Mouse (Mus musculus): Measurements from ENCODE around the gene Snx21. TPM values are rescaled to one million over a fixed set of nuclear protein-coding genes. Genes with fewer than 3 reads are reported as not detected.

The Snx21 gene
- polyA plus RNA-seq, 1 experiment from 2014 or later = 13.9 TPM

- DNase-seq (ENCODE audit: low spot score) (no peak), ATAC-seq (ENCODE audit: low FRiP score, low TSS enrichment) (no peak)
- no peaks in the 10 kb centered on the region for H3K36me3 ChIP-seq (ENCODE audit: control insufficient read depth, insufficient read depth, low read length)
- TF ChIP-seq EP300 (optimal IDR thresholded peaks at IDR 0.05) = no peak
- no peak for TF ChIP-seq CTCF (IDR thresholded peaks at IDR 0.05; ENCODE audit: low read depth)
- no peaks in the 10 kb centered on the region for H3K9me3 ChIP-seq (ENCODE audit: control insufficient read depth, low read length)
- H3K9ac ChIP-seq (ENCODE audit: low read length) = no peak overlapping the region
- no peak overlapping the region for H3K4me3 ChIP-seq (ENCODE audit: low read depth, low read length)
- no peaks in the 10 kb centered on the region for H3K27me3 ChIP-seq (ENCODE audit: control insufficient read depth, insufficient read depth, low read length)
- H3K27ac ChIP-seq (replicated peaks) = no peak overlapping the region
- WGBS = 75% methylated on average over 7 of the region's 7 CpGs
- H3K4me1 ChIP-seq (replicated peaks; ENCODE audit: control insufficient read depth, insufficient read depth) = no peaks in the 10 kb centered on the region
- no peak overlapping the region for H3K4me2 ChIP-seq (replicated peaks; ENCODE audit: low read depth)
Observed at GRCm38 (mm10) chr2:164778809-164779208, 6.8 kb upstream of the Snx21 start.

GRCm38 (mm10) chr2:164779481-164780086 is 6.0 kb upstream of the Snx21 start, which contains the start of gene Tnnc2:
TSS of gene Tnnc2 (minus strand) at chr2:164779967.
- H3K4me2 ChIP-seq (replicated peaks; ENCODE audit: low read depth) = no peak within 1 kb of the TSS
- no peaks in the 10 kb centered on the region for H3K27me3 ChIP-seq (ENCODE audit: control insufficient read depth, insufficient read depth, low read length)
- H3K36me3 ChIP-seq (ENCODE audit: control insufficient read depth, insufficient read depth, low read length) = no peaks in the 10 kb centered on the region
- no peaks in the 10 kb centered on the region for H3K9me3 ChIP-seq (ENCODE audit: control insufficient read depth, low read length)
- no peak within 1 kb of the TSS for H3K4me3 ChIP-seq (ENCODE audit: low read depth, low read length)
- no peak for DNase-seq (ENCODE audit: low spot score)
- no peak within 1 kb of the TSS for H3K27ac ChIP-seq (replicated peaks)
- 63% methylated on average over 8 of the region's 8 CpGs for WGBS
- H3K4me1 ChIP-seq (replicated peaks; ENCODE audit: control insufficient read depth, insufficient read depth) = no peaks in the 10 kb centered on the region
- H3K9ac ChIP-seq (ENCODE audit: low read length) = no peak within 1 kb of the TSS
- no peak for ATAC-seq (ENCODE audit: low FRiP score, low TSS enrichment)
- TF ChIP-seq CTCF (IDR thresholded peaks at IDR 0.05; ENCODE audit: low read depth) = no peak
- no peak for TF ChIP-seq EP300 (optimal IDR thresholded peaks at IDR 0.05)

- Histone ChIP-seq H3K4me3 (ENCODE audit: low read depth, low read length) (no peak overlapping the region), H3K27me3 (ENCODE audit: control insufficient read depth, insufficient read depth, low read length) (no peaks in the 10 kb centered on the region), H3K36me3 (ENCODE audit: control insufficient read depth, insufficient read depth, low read length) (no peaks in the 10 kb centered on the region), H3K9ac (ENCODE audit: low read length) (no peak overlapping the region), H3K4me1 (replicated peaks; ENCODE audit: control insufficient read depth, insufficient read depth) (0 out of 2 replicates have a peak, but pooled peaks cover 3% of the 10 kb centered on the region), H3K4me2 (replicated peaks; ENCODE audit: low read depth) (no peak overlapping the region), H3K9me3 (ENCODE audit: control insufficient read depth, low read length) (no peaks in the 10 kb centered on the region), H3K27ac (replicated peaks) (no peak overlapping the region)
- DNase-seq (ENCODE audit: low spot score) (no peak), ATAC-seq (ENCODE audit: low FRiP score, low TSS enrichment) (no peak)
- WGBS = 68% methylated on average over 4 of the region's 4 CpGs
- TF ChIP-seq CTCF (IDR thresholded peaks at IDR 0.05; ENCODE audit: low read depth) = no peak
- TF ChIP-seq EP300 (optimal IDR thresholded peaks at IDR 0.05) = no peak
Observed at GRCm38 (mm10) chr2:164781876-164782275, 3.7 kb upstream of the Snx21 start.

DNA sequence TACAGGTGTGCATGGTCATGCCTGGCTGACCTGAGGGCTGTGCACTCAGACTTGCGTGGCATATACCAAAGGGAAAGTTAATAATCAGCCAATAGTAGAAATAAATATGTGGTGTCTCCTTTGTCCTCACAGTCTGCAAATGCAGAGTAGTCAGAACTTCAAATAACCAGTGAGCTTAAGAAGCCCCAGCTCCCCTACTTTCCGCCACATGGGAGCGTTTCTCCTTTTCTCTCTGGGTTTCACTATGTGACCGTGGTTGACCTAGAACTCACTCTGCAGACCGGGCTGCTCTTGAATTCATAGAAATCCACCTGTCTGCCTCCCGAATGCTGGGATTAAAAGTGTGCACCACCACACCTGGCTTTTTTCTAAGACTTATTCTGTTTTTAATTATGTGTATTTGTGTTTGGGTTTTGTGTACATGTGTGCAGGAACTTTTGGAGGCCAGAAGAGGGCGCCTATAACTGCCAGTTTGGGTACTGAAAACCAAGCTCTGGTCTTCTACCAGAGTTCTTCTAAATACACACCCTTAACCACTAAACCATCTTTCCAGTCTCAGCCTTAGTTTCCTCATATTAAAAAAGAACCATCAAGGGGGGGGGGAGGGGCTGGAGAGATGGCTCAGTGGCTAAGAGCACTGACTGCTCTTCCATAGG is 1.6 kb upstream of the Snx21 start:
- no peak overlapping the region for H3K27ac ChIP-seq (replicated peaks)
- no peaks in the 10 kb centered on the region for H3K27me3 ChIP-seq (ENCODE audit: control insufficient read depth, insufficient read depth, low read length)
- H3K9ac ChIP-seq (ENCODE audit: low read length) = no peak overlapping the region
- TF ChIP-seq EP300 (optimal IDR thresholded peaks at IDR 0.05) (no peak), CTCF (IDR thresholded peaks at IDR 0.05; ENCODE audit: low read depth) (peak; percentile 55)
- H3K36me3 ChIP-seq (ENCODE audit: control insufficient read depth, insufficient read depth, low read length) = no peaks in the 10 kb centered on the region
- 0 out of 2 replicates have a peak, but pooled peaks cover 3% of the 10 kb centered on the region for H3K4me1 ChIP-seq (replicated peaks; ENCODE audit: control insufficient read depth, insufficient read depth)
- ATAC-seq (ENCODE audit: low FRiP score, low TSS enrichment) (no peak), DNase-seq (ENCODE audit: low spot score) (no peak)
- WGBS = 71% methylated on average over 7 of the region's 7 CpGs
- no peaks in the 10 kb centered on the region for H3K9me3 ChIP-seq (ENCODE audit: control insufficient read depth, low read length)
- no peak overlapping the region for H3K4me2 ChIP-seq (replicated peaks; ENCODE audit: low read depth)
- no peak overlapping the region for H3K4me3 ChIP-seq (ENCODE audit: low read depth, low read length)

GRCm38 (mm10) chr2:164784869-164785420 is 678 bp upstream of the Snx21 start:
- Histone ChIP-seq H3K9ac (ENCODE audit: low read length) (peak overlapping the region; percentile 79; the same call in 1 of the 2 replicates), H3K27ac (replicated peaks) (peak overlapping the region; percentile 95), H3K4me1 (replicated peaks; ENCODE audit: control insufficient read depth, insufficient read depth) (0 out of 2 replicates have a peak, but pooled peaks cover 3% of the 10 kb centered on the region), H3K4me3 (ENCODE audit: low read depth, low read length) (peak overlapping the region; percentile 74), H3K27me3 (ENCODE audit: control insufficient read depth, insufficient read depth, low read length) (no peaks in the 10 kb centered on the region), H3K4me2 (replicated peaks; ENCODE audit: low read depth) (peak overlapping the region; percentile 90), H3K36me3 (ENCODE audit: control insufficient read depth, insufficient read depth, low read length) (no peaks in the 10 kb centered on the region; the same call in 1 of the 2 replicates), H3K9me3 (ENCODE audit: control insufficient read depth, low read length) (no peaks in the 10 kb centered on the region)
- DNase-seq (ENCODE audit: low spot score) = no peak
- 6% methylated on average over 7 of the region's 7 CpGs for WGBS
- ATAC-seq (ENCODE audit: low FRiP score, low TSS enrichment) = no peak
- TF ChIP-seq EP300 (optimal IDR thresholded peaks at IDR 0.05) = no peak
- no peak for TF ChIP-seq CTCF (IDR thresholded peaks at IDR 0.05; ENCODE audit: low read depth)
